Mouse (Mus musculus) testis, postnatal 10 days (tissue): ENCODE results near the gene Aass.
"Not testable (repeated sequence)": the region's sequence is repeated elsewhere in the genome, so short reads cannot be mapped to it uniquely, and the experiment has no call there.

Source experiments
- DNase-seq: peaks from one replicate; pipeline ENCODE4 v3.0.0; 2021; ENCODE audit warnings: low spot score

Aass gene

DNA sequence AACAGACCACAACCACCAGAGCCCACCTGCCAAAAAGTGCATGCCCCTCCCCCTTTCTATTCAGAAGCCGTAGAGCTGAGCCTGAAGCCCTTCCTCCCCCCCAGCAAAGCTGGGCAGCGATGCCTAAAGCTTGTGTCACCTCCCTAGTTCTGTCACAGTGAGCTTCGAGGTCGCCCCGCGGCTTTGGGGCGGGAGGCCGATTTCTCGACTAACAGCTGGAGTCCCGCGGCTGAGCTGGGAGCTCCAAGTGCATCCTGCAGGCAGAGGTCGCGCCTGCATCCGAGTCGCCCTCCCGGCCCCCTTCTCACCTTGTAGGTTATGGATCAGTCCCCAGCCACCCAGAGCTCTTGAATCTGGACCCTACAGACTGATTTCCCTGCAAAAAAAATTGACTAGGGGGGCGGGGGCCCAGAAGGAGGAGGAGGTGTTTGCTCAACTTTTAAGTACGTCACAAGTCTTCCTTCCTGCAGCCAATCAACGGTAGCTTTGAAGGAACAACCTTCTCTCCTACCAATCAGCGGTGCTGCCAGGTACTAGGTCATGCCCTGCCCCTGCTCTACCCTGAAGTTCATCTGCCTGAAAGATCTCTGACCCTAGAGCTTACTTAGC lies at the start of gene Aass:
TSS of gene Aass (minus strand) at position 414 of the 609 bp plus-strand sequence.
- DNase-seq: peak; percentile 59

DNA sequence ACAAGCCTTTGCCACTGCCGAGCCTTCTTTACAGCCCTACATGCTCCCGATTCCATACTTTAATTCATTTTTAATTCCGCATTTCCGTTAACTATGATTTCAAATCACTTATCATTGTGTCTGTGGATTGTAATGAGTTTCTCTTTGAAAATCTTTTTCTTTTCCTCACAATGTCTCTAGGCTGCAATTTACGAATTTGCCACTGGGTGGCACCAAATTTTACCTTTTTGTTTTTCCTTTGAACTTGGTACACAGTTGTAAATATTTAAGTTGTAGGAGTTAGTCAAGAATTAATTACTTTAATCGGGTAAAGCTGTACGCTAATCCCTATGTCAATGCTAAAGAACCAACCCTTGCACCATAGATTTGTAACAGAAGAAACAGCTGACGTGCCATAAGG lies 47.3 kb upstream of the Aass start:
- DNase-seq: peak; percentile 66

GRCm38 (mm10) chr6:23163824-23164223 lies 31.0 kb upstream of the Aass start:
- not testable (repeated sequence) for DNase-seq

DNA sequence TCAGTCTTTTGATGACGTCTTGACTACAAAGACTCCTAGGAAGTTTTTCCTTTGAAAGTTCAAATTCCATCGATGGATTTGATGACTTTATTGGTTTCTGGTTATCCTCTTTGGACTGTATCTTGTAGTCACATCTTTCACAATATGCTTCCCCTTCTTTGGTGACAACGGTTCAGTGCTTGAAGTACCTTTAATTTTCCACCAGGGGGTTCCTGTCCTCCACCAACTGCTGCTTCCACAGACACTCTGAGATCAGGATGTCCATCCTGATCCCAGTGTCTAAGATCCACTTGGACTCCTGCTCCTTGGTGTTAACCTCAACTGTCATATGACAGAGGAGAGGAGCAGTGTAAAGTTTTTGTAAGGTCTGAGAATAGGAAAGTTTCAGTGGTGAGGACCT lies 23.6 kb upstream of the Aass start:
- DNase-seq: not testable (repeated sequence)

DNA sequence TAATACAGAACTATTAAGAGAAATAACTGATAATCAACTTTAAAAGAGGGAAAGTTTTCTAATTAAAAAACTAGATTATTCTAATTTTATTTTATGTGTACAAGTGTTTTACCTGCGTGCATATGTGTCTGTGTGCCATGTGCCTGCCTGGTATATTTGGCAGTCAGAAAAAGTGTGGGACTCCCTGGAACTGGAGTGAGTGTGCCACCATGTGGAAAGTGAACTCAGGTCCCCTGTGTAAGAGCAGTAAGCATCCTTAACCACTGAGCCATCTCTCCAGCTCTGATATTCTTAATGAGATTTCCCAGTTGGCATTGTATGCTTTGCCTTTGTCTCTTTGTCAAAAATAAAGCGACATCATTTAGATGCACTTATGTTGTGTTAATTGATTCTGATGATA lies 20.3 kb upstream of the Aass start:
- DNase-seq: no peak

- DNase-seq: no peak
These were observed 14.4 kb upstream of the Aass start for GRCm38 (mm10) chr6:23147221-23147620.

DNA sequence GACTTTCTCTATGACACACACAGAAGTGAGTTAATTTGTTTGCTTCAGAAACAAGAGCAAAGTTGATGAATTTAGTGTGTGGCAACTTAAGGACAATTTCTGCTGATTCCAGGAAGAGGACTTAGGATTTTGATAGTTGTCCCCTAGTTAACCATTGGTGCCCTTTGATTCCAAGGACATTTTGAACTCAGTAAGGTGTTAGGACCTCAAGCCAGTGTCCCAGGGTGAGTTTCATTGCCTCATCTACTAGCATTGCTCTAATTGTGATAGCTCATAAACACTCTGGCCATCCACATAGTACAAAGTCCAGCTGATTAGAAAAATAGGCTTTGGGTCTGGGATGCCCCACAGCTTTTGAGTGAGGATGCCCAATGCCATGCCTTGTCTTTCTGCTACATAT lies 11.2 kb upstream of the Aass start:
- no peak for DNase-seq

DNA sequence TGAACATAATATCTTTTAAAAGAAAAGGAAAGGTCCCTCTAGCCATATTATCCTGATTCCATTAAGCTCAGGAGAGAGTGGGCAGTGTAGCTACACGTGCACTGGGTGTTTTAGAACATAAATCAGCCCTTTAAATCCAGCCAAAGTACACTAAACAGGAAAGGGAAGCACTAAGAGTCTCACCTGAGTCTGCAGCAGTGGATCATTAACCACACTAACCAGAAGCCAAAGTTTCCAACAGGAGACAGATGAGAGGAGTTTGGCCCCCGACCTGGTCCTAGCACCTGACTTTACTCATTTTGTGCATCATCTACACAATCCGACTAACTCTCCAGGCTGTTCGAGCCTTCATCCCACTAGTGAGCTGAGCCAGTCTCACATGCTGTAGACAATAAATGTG lies 1.8 kb downstream of the Aass start:
- DNase-seq: no peak

GRCm38 (mm10) chr6:23129201-23129600 lies 3.6 kb downstream of the Aass start:
- no peak for DNase-seq

DNA sequence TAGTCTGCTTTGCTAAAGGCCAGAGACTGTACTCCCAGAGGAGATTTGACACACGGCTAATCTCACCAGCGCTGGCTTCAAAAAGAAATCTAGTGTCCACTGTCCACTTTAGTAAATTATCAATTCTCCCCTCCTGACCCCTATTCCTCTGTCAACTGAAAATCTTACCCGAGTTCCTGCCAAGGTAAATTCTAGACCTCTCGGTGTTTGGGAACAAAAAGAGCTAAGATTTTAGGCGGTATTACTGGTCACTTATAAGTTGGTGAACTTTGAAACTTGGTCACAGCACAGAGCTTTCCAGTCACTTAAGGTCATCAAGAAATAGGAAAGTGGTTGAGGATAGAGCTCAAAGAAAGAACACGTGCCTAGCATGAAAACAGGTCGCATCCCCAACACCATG lies 6.1 kb downstream of the Aass start:
- DNase-seq: no peak

- no peak for DNase-seq
These were observed 7.0 kb downstream of the Aass start for GRCm38 (mm10) chr6:23125831-23126230.

- no peak for DNase-seq
These were observed 8.0 kb downstream of the Aass start for GRCm38 (mm10) chr6:23124823-23125222.

- peak; percentile 50 for DNase-seq
These were observed 9.9 kb downstream of the Aass start for GRCm38 (mm10) chr6:23122934-23123333.

- no peak for DNase-seq
These were observed 18.0 kb downstream of the Aass start for GRCm38 (mm10) chr6:23114781-23115180.

- DNase-seq: no peak
These were observed 25.7 kb downstream of the Aass start for GRCm38 (mm10) chr6:23107069-23107468.

- no peak for DNase-seq
These were observed 26.4 kb downstream of the Aass start for GRCm38 (mm10) chr6:23106373-23106772.

DNA sequence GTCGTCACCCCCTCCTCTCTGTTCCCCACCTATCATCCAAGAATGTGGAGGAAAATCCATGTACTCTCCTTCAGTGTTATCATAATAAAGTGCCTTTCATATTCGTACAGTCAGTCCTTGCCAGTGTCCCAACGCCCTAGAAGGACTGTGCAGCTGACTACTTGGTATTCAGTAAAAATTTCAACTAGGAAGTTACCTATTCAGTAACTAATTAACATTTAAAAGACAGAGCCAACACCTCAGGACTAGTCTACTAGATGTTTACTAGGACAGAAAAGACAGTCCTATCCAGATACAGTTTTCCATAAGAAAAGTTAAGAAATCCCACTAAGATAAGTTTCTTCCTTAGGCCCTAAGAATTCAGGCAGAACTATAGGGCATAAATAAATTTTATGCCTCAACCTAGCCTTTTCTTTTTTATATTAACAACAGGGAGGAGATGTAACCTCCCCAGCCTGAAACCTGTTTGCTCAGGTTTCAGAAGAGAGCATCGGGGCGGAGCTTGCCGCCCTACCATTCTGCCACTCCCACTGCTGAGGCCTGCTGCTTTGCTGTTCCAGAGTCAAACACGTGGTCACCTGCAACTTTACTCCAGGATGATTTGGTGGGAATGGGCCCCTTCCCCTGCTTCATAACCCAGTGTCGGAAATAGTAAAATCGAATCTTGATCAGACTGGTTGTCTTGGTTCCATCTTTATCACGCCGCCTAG lies 42.3 kb downstream of the Aass start:
- not testable (repeated sequence) for DNase-seq

DNA sequence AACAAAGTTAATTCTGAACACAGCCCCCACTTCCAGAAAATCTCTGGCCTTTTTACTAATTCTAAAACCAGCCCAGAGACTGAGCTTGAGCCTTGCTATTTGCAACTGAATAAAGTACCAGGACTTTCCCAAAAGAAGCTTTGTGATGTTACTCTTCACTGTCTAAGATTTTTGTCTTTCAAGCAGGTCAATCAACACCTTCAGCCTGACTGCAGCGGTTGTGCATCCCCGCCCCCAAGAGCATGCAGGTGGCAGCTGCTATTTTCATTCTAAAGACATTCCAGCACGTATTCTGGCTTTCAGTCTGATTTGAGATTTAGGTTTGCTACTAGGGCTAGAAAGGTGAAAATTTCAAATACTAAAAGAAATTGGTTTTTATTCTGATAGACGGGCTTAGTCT lies 43.5 kb downstream of the Aass start:
- DNase-seq: not testable (repeated sequence)

DNA sequence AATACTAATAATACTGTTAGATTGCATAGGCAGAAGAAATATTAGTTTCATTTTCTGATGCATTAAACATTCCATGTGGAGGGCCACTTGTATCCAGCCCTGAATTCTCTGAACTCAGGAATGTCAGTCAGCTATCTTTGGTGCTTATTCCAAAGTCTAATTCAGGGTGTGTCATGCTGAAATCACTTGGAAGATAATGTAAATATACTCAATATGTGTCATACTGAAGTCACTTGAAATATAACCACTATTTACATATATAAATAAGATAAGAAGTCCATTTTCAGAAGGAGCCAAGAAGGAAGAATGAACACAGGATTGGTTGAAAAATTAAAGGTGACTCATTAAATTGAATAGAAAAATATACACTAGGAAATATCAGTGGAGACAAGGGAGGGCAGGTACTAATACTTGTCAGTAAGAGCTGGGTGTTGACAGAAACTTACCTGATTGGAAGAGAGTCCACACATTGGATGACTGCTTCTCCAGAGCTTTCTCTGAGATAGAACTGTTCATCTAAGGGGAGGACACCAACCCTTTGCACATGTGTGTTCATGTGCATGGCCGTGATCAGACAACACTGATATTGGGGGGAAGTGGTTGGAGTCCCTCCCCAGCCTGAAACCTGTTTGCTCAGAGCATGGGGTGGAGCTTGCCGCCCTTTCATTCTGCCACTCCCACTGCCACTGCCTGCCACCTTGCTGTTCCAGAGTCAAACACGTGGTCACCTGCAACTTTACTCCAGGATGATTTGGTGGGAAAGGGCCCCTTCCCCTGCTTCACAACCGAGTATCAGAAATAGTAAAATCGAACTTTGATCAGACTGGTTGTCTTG lies 48.0 kb downstream of the Aass start:
- no peak for DNase-seq

DNA sequence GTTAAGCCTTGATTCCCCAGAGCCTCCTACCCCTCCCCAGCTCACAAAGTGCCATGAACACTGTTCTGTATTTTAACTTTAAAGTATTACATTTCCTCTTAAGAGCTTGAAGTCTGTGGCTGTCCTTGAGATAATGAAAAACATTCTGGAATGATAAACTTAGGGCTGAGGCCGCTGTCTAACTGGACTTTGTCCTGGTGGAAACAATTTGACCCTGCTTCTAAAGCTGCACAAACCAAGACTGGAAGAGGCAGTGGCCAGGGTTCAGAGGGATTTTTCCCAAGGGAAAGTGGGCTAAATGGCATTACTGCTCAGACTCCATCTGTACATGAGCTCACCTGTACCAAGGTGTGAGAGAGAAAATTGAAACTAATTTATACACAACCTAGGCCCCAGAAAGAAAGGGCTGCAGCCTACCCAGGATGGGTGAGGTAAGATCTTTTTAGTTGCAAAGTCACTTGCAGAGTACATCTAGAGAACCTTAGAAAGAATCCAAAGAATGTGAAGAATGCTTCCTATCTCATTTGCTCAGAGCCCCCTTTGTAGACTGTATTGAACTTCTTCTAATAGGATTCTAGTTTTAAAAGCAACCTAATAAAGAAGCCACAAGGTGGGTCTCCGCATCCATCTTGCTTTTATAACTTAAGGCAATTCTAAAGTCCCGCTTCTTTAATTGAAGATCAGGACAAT lies 52.6 kb downstream of the Aass start:
- no peak for DNase-seq

DNA sequence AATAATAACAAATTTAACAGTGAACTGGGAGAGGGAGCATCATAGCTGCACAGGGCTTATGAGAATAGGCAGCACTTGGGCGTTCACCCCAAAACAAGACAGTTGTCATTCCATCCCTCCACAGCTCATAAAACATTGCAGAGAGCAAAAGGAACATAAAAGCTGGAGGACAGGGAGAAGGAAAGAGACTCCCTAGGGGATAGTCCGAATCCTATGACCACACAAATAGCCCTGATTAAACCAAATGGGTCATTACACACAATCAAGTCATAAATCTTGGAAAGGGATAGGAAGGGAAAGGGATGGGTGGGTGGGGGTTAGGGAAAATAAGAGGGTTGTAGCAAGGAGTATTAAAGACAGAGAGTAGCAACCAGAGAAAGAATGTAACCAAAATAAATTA lies 54.5 kb downstream of the Aass start:
- DNase-seq: no peak

DNA sequence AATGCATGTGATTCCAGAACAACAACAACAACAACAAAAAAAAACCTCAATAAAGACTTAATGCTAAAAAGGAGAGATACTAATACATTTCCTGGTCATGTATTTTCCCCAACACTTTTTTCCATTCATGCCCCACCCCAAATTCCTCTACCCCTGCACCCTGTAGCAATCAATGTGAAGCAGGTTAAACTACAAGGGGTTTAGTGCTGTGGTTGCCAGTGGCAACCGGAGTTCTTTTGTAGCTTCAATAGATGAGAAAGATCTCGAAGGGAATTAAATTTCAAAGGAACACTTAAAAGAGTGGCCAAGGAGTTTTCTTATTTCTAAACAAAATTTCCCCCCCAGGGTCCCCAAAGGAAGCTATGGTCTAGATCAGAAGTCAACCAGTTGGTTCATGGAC lies 56.7 kb downstream of the Aass start:
- no peak for DNase-seq
